Mouse (Mus musculus) large intestine, adult 2 months (tissue): ENCODE results near the gene Ifna15. TPM values are rescaled to one million over a fixed set of nuclear protein-coding genes. Genes with fewer than 3 reads are reported as not detected.

Experiments used
- DNase-seq: peaks from one replicate; pipeline ENCODE4 v3.0.0-alpha.2; 2012; ENCODE audit warnings: low read depth, low spot score
- WGBS: fragments of 180-500 bp; shearing (Covaris S2); methylation state at CpG from one replicate; pipeline ENCODE4 v1.1.7; 2018; 5-methylcytosine and 5-hydroxymethylcytosine counted together
- polyA plus RNA-seq: library from polyadenylated mRNA; depleted of rRNA; stranded (reverse); fragments of >200 nt; gene quantifications from 2 replicates; pipeline ENCODE4 v1.2.3, GENCODE M21; 2012; rRNA removed

Gene Ifna15
- polyA plus RNA-seq, 1 experiment = not detected

GRCm38 (mm10) chr4:88515711-88516211 lies 42.3 kb downstream of the Ifna15 start:
- 15% methylated on average over 4 of the region's 4 CpGs for WGBS
- no peak for DNase-seq

- WGBS = 46% methylated on average over 2 of the region's 2 CpGs
Measured at GRCm38 (mm10) chr4:88515250-88515649, 42.8 kb downstream of the Ifna15 start.

GRCm38 (mm10) chr4:88514403-88514802 lies 43.6 kb downstream of the Ifna15 start:
- 31% methylated on average over 4 of the region's 4 CpGs for WGBS
- DNase-seq = no peak

More at GRCm38 (mm10) chr4:88515250-88515649, 42.8 kb downstream of the Ifna15 start:
- DNase-seq = no peak

GRCm38 (mm10) chr4:88513743-88514142 lies 44.3 kb downstream of the Ifna15 start:
- DNase-seq = no peak
- WGBS = 95% methylated on average over 4 of the region's 4 CpGs

Other genes starting within 250 kb of the Ifna15 start
- 1.0 and 1.3 TPM in 2 replicates for gene Hacd4, start 119.3 kb downstream of the Ifna15 start, polyA plus RNA-seq
- gene Ifnb1, start 35.5 kb downstream of the Ifna15 start, polyA plus RNA-seq = not detected in 2 replicates
- gene Ifna14, start 13.6 kb upstream of the Ifna15 start, polyA plus RNA-seq = not detected in 2 replicates
- gene Ifna9, start 34.1 kb upstream of the Ifna15 start, polyA plus RNA-seq = not detected in 2 replicates
- not detected in 2 replicates for gene Ifna12, start 45.1 kb upstream of the Ifna15 start, polyA plus RNA-seq
- gene C87499, start 76.2 kb upstream of the Ifna15 start, polyA plus RNA-seq = not detected in 2 replicates
- gene Ifna13, start 86.2 kb upstream of the Ifna15 start, polyA plus RNA-seq = not detected in 2 replicates
- not detected in 2 replicates for gene Ifna16, start 118.7 kb upstream of the Ifna15 start, polyA plus RNA-seq
- gene Ifna2, start 125.7 kb upstream of the Ifna15 start, polyA plus RNA-seq = not detected in 2 replicates
- gene Ifnab, start 133.1 kb upstream of the Ifna15 start, polyA plus RNA-seq = not detected in 2 replicates
- gene Gm26566, start 163.6 kb upstream of the Ifna15 start, polyA plus RNA-seq = 0.15 and 0.21 TPM in 2 replicates
- 7.2 and 12.3 TPM in 2 replicates for gene Klhl9, start 164.2 kb upstream of the Ifna15 start, polyA plus RNA-seq
- gene Gm13271, start 196.6 kb upstream of the Ifna15 start, polyA plus RNA-seq = not detected in 2 replicates
- not detected in 2 replicates for gene Gm13283, start 201.9 kb upstream of the Ifna15 start, polyA plus RNA-seq
- not detected in 2 replicates for gene Gm13290, start 215.6 kb upstream of the Ifna15 start, polyA plus RNA-seq
- gene Gm13289, start 218.7 kb upstream of the Ifna15 start, polyA plus RNA-seq = not detected in 2 replicates
- gene Gm13272, start 221.6 kb upstream of the Ifna15 start, polyA plus RNA-seq = not detected in 2 replicates
- not detected in 2 replicates for gene Ifnz, start 223.9 kb upstream of the Ifna15 start, polyA plus RNA-seq
- not detected in 2 replicates for gene Gm13276, start 227.5 kb upstream of the Ifna15 start, polyA plus RNA-seq
- not detected in 2 replicates for gene Gm13277, start 230.4 kb upstream of the Ifna15 start, polyA plus RNA-seq
- gene Gm13278, start 233.3 kb upstream of the Ifna15 start, polyA plus RNA-seq = not detected in 2 replicates
- not detected in 2 replicates for gene Gm13275, start 236.2 kb upstream of the Ifna15 start, polyA plus RNA-seq
- not detected in 2 replicates for gene Gm13279, start 239.2 kb upstream of the Ifna15 start, polyA plus RNA-seq
- not detected in 2 replicates for gene Gm13285, start 241.4 kb upstream of the Ifna15 start, polyA plus RNA-seq
- not detected in 2 replicates for gene Gm13287, start 245.0 kb upstream of the Ifna15 start, polyA plus RNA-seq
- not detected in 2 replicates for gene Gm13288, start 247.3 kb upstream of the Ifna15 start, polyA plus RNA-seq